Mouse (Mus musculus) left cerebral cortex, postnatal 4 days (tissue): ENCODE results near the gene Sec22b. TPM values are rescaled to one million over a fixed set of nuclear protein-coding genes. Genes with fewer than 3 reads are reported as not detected.

Source experiments
- DNase-seq: peaks from one replicate; pipeline ENCODE4 v3.0.0-alpha.2; 2022
- intact Hi-C: fragments of 180-260 bp; cut with DNase I; formaldehyde crosslinking; loops from one replicate; pipeline ENCODE4 v1.15.1; 2025
- total RNA-seq, 2 experiments: library from RNA; stranded (reverse); gene quantifications; 2 replicates each; pipeline ENCODE4 v1.2.3; 2021

The Sec22b gene
- total RNA-seq, 2 experiments from 2014 or later: 62.9 to 63.7 TPM

GRCm38 (mm10) chr3:97938814-97939526 is 38.0 kb downstream of the Sec22b start:
- intact Hi-C loops: loop anchor here (10.0 kb wide), 1 partner anchor 376 kb away; no protein-coding TSS in a partner anchor
- DNase-seq: no peak

- DNase-seq: no peak
- intact Hi-C loops: loop anchor here (5.0 to 10.0 kb wide), 2 partner anchors 77 to 375 kb away; no protein-coding TSS in a partner anchor
Observed at GRCm38 (mm10) chr3:97939626-97940510, 38.9 kb downstream of the Sec22b start.

- intact Hi-C loops: loop anchor here (5.0 kb wide), 1 partner anchor 77 kb away; no protein-coding TSS in a partner anchor
- peak; percentile 56 for DNase-seq
Observed at GRCm38 (mm10) chr3:97940511-97941204, 39.7 kb downstream of the Sec22b start.

GRCm38 (mm10) chr3:97941440-97942259 is 40.7 kb downstream of the Sec22b start:
- DNase-seq: no peak
- intact Hi-C loops: loop anchor here (5.0 kb wide), 1 partner anchor 76 kb away; no protein-coding TSS in a partner anchor

GRCm38 (mm10) chr3:97942260-97942950 is 41.4 kb downstream of the Sec22b start:
- intact Hi-C loops: loop anchor here (5.0 kb wide), 1 partner anchor 75 kb away; no protein-coding TSS in a partner anchor
- peak; percentile 38 for DNase-seq

GRCm38 (mm10) chr3:97944462-97944861 is 43.5 kb downstream of the Sec22b start:
- DNase-seq: peak; percentile 62
- intact Hi-C loops: loop anchor here (5.0 kb wide), 1 partner anchor 73 kb away; no protein-coding TSS in a partner anchor

GRCm38 (mm10) chr3:97946439-97946838 is 45.4 kb downstream of the Sec22b start:
- no peak for DNase-seq
- intact Hi-C loops: no loop called here

- no peak for DNase-seq
- intact Hi-C loops: no loop called here
Observed at GRCm38 (mm10) chr3:97948518-97948917, 47.5 kb downstream of the Sec22b start.

- intact Hi-C loops: no loop called here
- no peak for DNase-seq
Observed at GRCm38 (mm10) chr3:97949946-97950345, 49.0 kb downstream of the Sec22b start.

- no peak for DNase-seq
- intact Hi-C loops: no loop called here
Observed at GRCm38 (mm10) chr3:97951134-97951533, 50.1 kb downstream of the Sec22b start.

- intact Hi-C loops: no loop called here
- DNase-seq: no peak
Observed at GRCm38 (mm10) chr3:97953196-97953595, 52.2 kb downstream of the Sec22b start.

- DNase-seq: no peak
- intact Hi-C loops: no loop called here
Observed at GRCm38 (mm10) chr3:97956322-97956721, 55.3 kb downstream of the Sec22b start.

GRCm38 (mm10) chr3:97956926-97957325 is 55.9 kb downstream of the Sec22b start:
- DNase-seq: no peak
- intact Hi-C loops: no loop called here

- DNase-seq: no peak
- intact Hi-C loops: no loop called here
Observed at GRCm38 (mm10) chr3:97960783-97961594, 60.0 kb downstream of the Sec22b start.

GRCm38 (mm10) chr3:97961962-97962361 is 61.0 kb downstream of the Sec22b start:
- intact Hi-C loops: no loop called here
- no peak for DNase-seq

GRCm38 (mm10) chr3:97964878-97965353 is 63.9 kb downstream of the Sec22b start:
- DNase-seq: peak; percentile 13
- intact Hi-C loops: no loop called here

- no peak for DNase-seq
- intact Hi-C loops: no loop called here
Observed at GRCm38 (mm10) chr3:97967627-97968026, 66.6 kb downstream of the Sec22b start.

- no peak for DNase-seq
- intact Hi-C loops: no loop called here
Observed at GRCm38 (mm10) chr3:97968191-97968590, 67.2 kb downstream of the Sec22b start.
